Mouse (Mus musculus): Measurements from ENCODE around the gene Txndc2. TPM values are rescaled to one million over a fixed set of nuclear protein-coding genes. Genes with fewer than 3 reads are reported as not detected.

The Txndc2 gene
- polyA plus RNA-seq, 1 experiment from 2014 or later = 0.13 TPM

GRCm38 (mm10) chr17:65607574-65608311 lies 34.2 kb downstream of the Txndc2 start:
- no peak overlapping the region for H3K4me3 ChIP-seq
- H3K9me3 ChIP-seq = no peaks in the 10 kb centered on the region
- H3K36me3 ChIP-seq = no peaks in the 10 kb centered on the region
- WGBS = 44% methylated on average over 7 of the region's 7 CpGs
- H3K27me3 ChIP-seq = no peaks in the 10 kb centered on the region
- H3K4me1 ChIP-seq (replicated peaks) = peaks cover 51% of the 10 kb centered on the region
- no peak overlapping the region for H3K4me2 ChIP-seq
- ATAC-seq (ENCODE audit: low FRiP score, low read depth) = no peak
- H3K27ac ChIP-seq (replicated peaks) = no peak overlapping the region
- H3K9ac ChIP-seq = no peak overlapping the region

- Histone ChIP-seq H3K4me3 (no peak overlapping the region), H3K27ac (replicated peaks) (no peak overlapping the region), H3K9ac (no peak overlapping the region), H3K4me2 (no peak overlapping the region), H3K4me1 (replicated peaks) (peaks cover 45% of the 10 kb centered on the region), H3K9me3 (no peaks in the 10 kb centered on the region), H3K27me3 (no peaks in the 10 kb centered on the region), H3K36me3 (no peaks in the 10 kb centered on the region)
- no peak for ATAC-seq (ENCODE audit: low FRiP score, low read depth)
- 85% methylated on average over 4 of the region's 4 CpGs for WGBS
Measured at GRCm38 (mm10) chr17:65606014-65606413, 36.0 kb downstream of the Txndc2 start.

DNA sequence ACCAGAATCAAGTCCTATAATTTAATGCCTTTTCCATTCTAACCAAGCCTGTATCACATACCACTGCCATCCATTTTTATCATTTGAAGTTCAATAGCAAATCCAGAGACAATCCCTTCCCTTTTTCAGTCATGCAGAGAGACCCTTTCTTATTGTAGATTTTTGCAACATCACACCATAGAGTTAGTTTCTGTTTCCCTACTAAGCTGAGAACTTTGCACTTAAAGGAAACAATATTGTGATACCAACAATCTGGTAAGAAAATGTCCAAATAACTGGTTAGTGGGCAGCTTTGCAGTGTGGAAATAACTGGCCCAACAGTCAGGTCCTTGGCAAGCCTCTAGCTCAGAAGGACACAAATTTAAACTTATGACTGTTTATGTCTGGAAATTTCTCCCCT lies 37.1 kb downstream of the Txndc2 start:
- no peak for ATAC-seq (ENCODE audit: low FRiP score, low read depth)
- Histone ChIP-seq H3K4me2 (no peak overlapping the region), H3K27me3 (no peaks in the 10 kb centered on the region), H3K4me1 (replicated peaks) (peaks cover 46% of the 10 kb centered on the region), H3K9me3 (no peaks in the 10 kb centered on the region), H3K4me3 (no peak overlapping the region), H3K9ac (no peak overlapping the region), H3K27ac (replicated peaks) (no peak overlapping the region), H3K36me3 (no peaks in the 10 kb centered on the region)

GRCm38 (mm10) chr17:65604315-65604714 lies 37.7 kb downstream of the Txndc2 start:
- no peak overlapping the region for H3K27ac ChIP-seq (replicated peaks)

GRCm38 (mm10) chr17:65597857-65598486 lies 44.0 kb downstream of the Txndc2 start:
- peaks cover 1% of the 10 kb centered on the region; the same call in 1 of the 2 replicates for H3K36me3 ChIP-seq
- no peak overlapping the region for H3K27ac ChIP-seq (replicated peaks)
- peak; percentile 29; the same call in 1 of the 2 replicates for ATAC-seq (ENCODE audit: low FRiP score, low read depth)
- H3K9ac ChIP-seq = no peak overlapping the region
- H3K4me3 ChIP-seq = no peak overlapping the region
- H3K27me3 ChIP-seq = no peaks in the 10 kb centered on the region
- no peaks in the 10 kb centered on the region for H3K9me3 ChIP-seq
- peaks cover 29% of the 10 kb centered on the region for H3K4me1 ChIP-seq (replicated peaks)
- no peak overlapping the region for H3K4me2 ChIP-seq
- WGBS = 89% methylated on average over 3 of the region's 3 CpGs

More at GRCm38 (mm10) chr17:65604315-65604714, 37.7 kb downstream of the Txndc2 start:
- ATAC-seq (ENCODE audit: low FRiP score, low read depth) = no peak
- H3K9ac ChIP-seq = no peak overlapping the region
- H3K4me3 ChIP-seq = no peak overlapping the region
- H3K4me1 ChIP-seq (replicated peaks) = peaks cover 42% of the 10 kb centered on the region
- H3K36me3 ChIP-seq = no peaks in the 10 kb centered on the region
- H3K4me2 ChIP-seq = no peak overlapping the region
- H3K27me3 ChIP-seq = no peaks in the 10 kb centered on the region
- no peaks in the 10 kb centered on the region for H3K9me3 ChIP-seq

DNA sequence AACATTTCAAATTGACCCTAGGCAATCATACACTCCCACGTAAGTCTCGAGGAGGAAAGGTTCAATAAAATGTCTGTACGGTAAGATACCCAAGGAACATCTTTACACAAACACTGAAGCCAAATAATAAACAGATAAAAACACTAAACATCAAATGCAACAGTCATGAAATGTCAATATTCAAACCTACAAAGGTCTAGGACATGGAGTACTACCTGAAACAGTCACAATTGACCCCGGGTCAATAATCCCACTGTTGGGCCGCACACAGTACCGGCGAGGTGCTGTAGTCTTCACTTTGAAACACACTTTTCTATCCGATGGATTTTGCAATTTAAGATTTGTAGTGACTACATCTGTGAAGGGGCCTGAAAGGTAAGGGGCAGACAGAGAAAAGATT lies 47.3 kb downstream of the Txndc2 start:
- Histone ChIP-seq H3K4me2 (no peak overlapping the region), H3K9me3 (no peaks in the 10 kb centered on the region), H3K27ac (replicated peaks) (no peak overlapping the region), H3K36me3 (peaks cover 5% of the 10 kb centered on the region), H3K4me3 (no peak overlapping the region), H3K4me1 (replicated peaks) (peaks cover 17% of the 10 kb centered on the region), H3K9ac (no peak overlapping the region), H3K27me3 (no peaks in the 10 kb centered on the region)
- no peak for ATAC-seq (ENCODE audit: low FRiP score, low read depth)
- WGBS = 91% methylated on average over 8 of the region's 8 CpGs

Other genes with a start within 250 kb of the Txndc2 start
- 0.41 and 0.74 TPM in 2 replicates for gene Tmem232, start 101.4 kb downstream of the Txndc2 start, polyA plus RNA-seq (2015; fragmentation: Nextera tagmentation; extraction: Ambion mirVana)
- 264 and 270 TPM in 2 replicates for gene Vapa, start 28.6 kb downstream of the Txndc2 start, polyA plus RNA-seq (2015; fragmentation: Nextera tagmentation; extraction: Ambion mirVana)
- gene Rab31, start 130.6 kb upstream of the Txndc2 start, polyA plus RNA-seq (2015; fragmentation: Nextera tagmentation; extraction: Ambion mirVana) = 65.2 and 72.8 TPM in 2 replicates
- gene Ppp4r1, start 140.4 kb upstream of the Txndc2 start, polyA plus RNA-seq (2015; fragmentation: Nextera tagmentation; extraction: Ambion mirVana) = 44.1 and 44.6 TPM in 2 replicates
- gene Ralbp1, start 243.6 kb upstream of the Txndc2 start, polyA plus RNA-seq (2015; fragmentation: Nextera tagmentation; extraction: Ambion mirVana) = 58.0 and 62.9 TPM in 2 replicates

All from hindbrain, embryonic 15.5 days (tissue).